Mouse (Mus musculus): ENCODE data around the gene Wipf1.

DNA sequence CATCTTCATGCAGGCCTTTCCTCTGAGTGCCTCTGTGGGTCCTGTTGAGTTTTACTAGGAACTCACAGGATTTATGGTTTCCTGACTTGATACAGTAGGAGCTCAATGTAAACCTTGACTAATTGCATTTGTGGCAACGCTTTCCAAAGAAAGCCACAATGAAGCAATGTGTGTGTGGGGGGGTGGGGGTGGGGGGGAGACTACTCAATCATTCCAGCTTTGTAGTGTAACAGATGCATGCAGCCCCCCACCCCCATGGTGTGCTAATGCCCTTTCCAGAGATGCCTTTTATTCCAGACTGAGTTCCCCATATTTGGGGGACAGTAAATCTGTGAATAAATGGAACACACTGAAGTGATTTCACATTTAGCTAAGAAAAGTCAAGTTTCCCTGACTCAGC lies 127.8 kb downstream of the Wipf1 start:
- TF ChIP-seq CTCF (IDR thresholded peaks at IDR 0.05; ENCODE audit: borderline replicate concordance, control insufficient read depth, extremely low read depth, insufficient read depth, low read length, poor library complexity) (no peak), POLR2A (IDR thresholded peaks at IDR 0.05; ENCODE audit: control insufficient read depth, extremely low read depth, insufficient read depth, low read length, poor library complexity) (no peak)
